Mouse (Mus musculus): ENCODE results near the gene Cxcl5.

Cxcl5 gene

DNA sequence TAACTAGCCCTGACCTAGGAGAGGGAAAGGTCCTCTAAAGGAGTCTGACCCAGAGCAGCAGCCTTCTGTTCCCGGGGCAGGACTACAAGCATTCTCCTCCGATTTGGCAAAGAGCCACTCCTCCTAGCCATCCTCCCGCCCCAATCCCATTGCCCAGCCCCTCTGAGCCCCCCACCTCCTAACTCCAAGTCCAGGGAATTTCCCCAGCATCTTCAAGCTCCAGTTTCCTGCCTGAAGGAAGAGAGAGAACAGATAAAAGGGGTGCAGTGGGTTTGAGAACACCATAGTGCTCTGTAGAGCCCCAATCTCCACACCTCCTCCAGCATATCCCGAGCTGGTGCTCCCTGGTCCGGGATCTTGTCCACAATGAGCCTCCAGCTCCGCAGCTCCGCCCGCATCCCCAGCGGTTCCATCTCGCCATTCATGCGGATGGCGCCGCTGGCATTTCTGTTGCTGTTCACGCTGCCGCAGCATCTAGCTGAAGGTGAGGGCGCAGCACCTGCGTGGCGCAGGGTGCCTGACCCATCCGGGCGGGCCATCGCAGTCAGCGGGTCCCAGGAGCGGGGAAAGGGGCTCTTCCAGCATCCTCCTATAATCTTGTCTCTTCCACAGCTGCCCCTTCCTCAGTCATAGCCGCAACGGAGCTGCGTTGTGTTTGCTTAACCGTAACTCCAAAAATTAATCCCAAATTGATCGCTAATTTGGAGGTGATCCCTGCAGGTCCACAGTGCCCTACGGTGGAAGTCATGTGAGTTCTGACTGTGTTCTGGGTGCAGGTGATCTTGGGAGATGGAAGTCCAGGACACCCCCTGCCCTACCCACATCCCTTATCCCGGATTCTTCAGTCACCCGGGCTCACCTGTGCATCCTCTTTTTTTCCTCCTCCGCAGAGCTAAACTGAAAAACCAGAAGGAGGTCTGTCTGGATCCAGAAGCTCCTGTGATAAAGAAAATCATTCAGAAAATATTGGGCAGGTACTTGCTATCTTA is at the start of gene Cxcl5:
Cxcl5 (plus strand) TSS at position 284 of the 989 bp plus-strand sequence.
- no peak for DNase-seq (ENCODE audit: low spot score)

DNA sequence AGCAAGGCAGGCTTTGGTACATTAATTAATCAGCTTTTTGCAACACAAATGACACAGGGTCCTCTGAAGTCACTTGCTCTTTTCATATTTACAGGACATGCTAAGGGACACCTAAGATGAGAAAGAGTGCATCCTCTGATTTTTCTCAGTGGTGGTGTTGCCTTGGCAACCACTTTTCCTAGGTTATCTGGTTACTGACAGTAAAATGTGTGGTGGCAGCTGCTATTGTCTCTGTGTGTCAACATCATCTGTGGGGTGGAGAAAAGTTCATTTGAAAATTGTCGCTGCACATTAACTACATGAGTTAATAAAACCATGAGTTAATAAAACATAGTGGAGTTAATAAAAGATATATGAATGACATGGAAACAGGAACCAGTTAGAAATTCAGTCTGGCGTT is 47.8 kb upstream of the Cxcl5 start:
- no peak for DNase-seq (ENCODE audit: low spot score)

- DNase-seq (ENCODE audit: low spot score): no peak
Measured at GRCm38 (mm10) chr5:90717937-90718336, 41.2 kb upstream of the Cxcl5 start.

DNA sequence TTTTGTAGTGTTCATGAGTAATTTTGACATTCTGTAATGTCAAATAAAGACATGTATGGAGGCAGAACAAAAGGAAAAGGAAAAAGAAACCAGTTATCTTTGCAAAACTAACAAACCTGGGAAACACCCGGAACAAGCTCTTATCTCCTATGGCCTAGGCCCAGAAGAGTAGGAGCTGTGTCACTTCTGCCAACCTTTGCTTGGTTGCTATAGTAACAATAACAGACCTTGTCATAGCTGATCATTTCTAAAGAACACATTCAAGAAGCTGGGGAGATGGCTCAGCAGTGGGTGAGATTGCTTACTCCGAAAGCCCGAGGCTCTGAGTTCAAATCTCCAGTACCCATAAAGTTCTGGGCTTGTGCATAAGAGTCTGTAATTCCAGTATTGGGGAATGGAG is 36.5 kb upstream of the Cxcl5 start:
- no peak for DNase-seq (ENCODE audit: low spot score)

DNA sequence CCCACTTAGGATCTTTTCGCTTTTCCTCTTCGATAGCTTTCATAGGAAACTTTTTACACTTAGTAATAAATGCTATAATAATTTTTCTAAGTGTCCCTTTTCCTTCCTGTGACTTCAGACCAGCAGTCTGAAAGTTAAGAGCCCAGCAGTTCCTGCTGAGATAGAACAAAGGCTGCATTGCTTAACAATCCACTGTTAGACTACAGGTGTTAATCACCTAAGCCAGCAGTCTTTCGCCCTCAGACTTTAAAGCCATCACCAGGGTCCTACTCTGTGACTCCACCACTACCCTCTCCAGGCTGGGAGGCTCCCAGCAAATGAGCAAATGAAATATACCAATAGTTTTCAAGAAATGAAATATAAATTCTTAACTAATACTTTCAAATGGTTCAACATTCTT is 30.9 kb upstream of the Cxcl5 start:
- DNase-seq (ENCODE audit: low spot score): no peak

- no peak for DNase-seq (ENCODE audit: low spot score)
Measured at GRCm38 (mm10) chr5:90731480-90731879, 27.7 kb upstream of the Cxcl5 start.

- peak; percentile 6 for DNase-seq (ENCODE audit: low spot score)
Measured at GRCm38 (mm10) chr5:90742029-90742428, 17.1 kb upstream of the Cxcl5 start.

DNA sequence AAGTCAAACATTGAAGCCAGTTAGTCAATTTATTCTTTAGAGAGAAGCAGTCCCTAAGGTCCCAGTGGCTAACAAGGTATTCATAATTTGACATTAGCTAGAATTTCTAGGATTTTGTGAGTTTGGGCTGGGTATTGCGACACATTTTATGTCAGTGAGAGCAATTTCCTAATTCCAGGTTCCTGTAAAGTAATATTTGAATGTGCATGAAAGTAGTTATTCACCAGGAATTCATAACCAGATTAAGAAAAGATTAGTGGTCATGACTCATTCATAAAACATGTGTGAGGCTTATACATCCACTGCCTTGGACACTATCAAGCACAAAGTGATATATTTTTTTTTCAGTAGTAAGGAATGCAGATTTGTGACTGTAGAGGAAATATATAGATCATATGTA is 5.2 kb upstream of the Cxcl5 start:
- no peak for DNase-seq (ENCODE audit: low spot score)

- DNase-seq (ENCODE audit: low spot score): no peak
Measured at GRCm38 (mm10) chr5:90758020-90758605, 1.0 kb upstream of the Cxcl5 start.

- no peak for DNase-seq (ENCODE audit: low spot score)
Measured at GRCm38 (mm10) chr5:90760303-90760702, 1.1 kb downstream of the Cxcl5 start.

DNA sequence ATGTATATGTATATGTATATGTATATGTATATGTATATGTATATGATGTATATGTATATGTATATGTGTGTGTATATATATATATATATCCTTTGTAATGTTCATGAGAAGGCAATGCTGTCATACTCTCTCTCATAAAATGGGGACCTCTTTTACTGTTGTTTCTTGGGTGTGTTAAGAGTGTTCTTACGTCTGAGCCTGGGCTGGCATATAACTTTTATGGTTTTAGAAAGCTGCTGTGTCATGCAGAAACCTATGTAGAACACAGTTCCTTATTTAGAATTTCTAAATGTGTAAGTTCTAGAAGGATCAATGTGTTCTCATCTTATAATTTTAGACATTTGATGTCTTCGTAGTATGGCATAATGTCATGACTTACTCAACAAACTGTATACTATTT is 1.7 kb downstream of the Cxcl5 start:
- no peak for DNase-seq (ENCODE audit: low spot score)

DNA sequence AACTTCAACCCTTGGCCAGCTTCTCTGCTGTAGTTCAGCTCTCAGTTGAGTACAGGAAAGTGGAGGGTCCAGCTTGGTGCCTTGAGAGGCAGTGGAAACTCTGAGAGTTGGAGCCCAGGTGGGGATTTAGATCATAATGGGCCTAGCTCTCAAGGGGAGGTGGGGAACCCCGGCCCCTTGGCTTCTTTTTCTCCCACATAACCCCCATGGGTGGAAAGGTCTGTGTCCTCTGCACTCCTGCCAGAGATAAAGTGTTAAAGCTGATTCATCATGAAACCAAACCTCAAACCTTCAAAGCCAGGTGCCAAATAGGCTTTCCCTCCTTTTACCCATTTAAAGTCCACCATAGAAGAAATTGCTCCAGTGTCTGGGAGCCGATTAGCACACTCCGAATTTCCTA is 2.7 kb downstream of the Cxcl5 start:
- no peak for DNase-seq (ENCODE audit: low spot score)

DNA sequence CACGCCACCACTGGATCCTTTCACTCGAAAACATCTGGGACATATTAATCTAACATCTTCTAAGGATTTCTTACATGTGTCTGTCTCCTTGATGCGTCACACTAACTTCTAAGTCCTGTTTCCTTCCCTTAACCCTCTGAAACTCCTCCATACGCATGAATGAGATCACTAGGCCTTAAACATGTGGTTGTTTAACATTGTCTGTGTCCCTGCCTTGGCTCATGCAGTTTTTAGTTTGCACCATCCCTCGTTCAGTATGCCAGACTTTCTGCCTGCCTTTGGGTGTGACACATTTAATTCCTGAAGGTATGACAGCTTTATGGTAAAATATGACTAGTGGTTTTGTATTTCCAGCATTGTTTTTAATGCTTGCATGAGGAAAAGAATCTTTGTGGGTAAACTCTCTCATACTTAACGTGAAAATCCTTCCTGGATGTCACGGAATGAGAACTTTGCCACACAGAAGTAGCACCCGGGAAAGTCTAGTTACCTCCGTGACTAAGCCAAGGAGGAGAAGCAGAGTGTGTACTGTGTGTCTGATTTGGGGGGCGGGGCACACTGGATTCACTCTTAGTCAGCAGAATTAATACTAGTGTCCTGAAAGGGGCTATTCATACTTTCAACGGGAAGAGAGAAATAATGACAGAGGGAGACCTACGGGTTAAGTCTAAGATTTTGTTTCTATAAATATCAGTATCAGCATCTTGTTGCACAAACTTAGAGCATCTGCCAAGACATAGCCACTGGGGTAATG is 4.9 kb downstream of the Cxcl5 start:
- no peak for DNase-seq (ENCODE audit: low spot score)

GRCm38 (mm10) chr5:90765821-90766606 is 6.9 kb downstream of the Cxcl5 start:
- DNase-seq (ENCODE audit: low spot score): no peak

GRCm38 (mm10) chr5:90768218-90768617 is 9.1 kb downstream of the Cxcl5 start, which contains the start of gene Ppbp:
Gene Ppbp (plus strand): TSS chr5:90768518.
- DNase-seq (ENCODE audit: low spot score): no peak

GRCm38 (mm10) chr5:90771369-90771768 is 12.2 kb downstream of the Cxcl5 start:
- no peak for DNase-seq (ENCODE audit: low spot score)

DNA sequence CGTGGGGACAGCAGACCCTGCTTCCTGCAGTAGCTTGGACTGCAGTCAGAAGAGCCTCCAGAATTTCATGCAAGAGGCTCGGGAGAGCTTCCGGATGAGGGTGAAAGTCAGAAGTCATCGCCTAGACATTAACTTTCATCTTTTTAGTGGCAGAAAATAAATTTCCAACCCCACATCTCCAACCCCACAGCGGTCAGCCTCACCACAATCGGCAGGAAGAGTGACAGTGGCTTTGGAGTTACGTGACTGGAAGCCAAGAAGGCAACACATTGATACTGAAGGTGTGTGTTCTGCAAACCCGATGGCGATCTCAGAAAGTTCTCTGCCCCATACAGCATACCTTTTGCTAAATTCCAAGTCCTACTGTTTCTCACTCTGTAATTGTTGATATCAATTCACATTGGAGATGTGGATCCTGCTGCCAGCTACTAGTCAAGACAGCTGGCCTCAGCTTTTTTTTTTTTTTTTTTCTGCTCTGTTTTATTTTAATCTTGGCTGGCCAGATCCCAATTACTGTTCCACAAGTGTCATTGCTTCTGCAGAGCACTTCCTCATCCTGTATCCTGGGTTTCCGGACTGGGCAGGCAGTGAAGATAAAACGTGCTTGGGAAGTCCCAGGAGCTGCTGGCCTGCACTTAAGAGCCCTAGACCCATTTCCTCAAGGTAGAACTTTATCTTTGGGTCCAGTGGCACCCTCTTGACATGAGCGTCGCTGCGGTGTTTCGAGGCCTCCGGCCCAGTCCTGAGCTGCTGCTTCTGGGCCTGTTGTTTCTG is 12.9 kb downstream of the Cxcl5 start, which contains the start of gene Pf4:
Pf4 (plus strand) TSS at position 556 of the 774 bp plus-strand sequence.
- DNase-seq (ENCODE audit: low spot score): no peak

DNA sequence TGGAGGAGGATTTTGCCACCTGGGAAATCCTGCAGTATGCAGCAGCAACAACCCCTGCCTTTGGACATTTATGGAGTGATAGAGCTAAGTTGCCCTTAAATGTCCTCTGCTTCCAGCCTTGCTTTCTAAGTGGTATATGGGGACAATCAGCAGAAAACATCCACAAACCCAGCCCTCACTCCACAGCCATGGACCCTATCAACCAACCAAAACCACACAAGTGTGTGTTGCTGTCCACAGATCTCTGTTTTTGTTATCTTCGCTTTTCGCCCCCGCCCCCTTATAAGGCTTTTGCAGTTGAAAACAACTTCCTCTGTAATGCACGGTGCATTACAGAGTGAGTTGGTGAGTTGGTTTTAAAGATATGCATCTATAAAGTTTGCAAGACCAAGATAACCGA is 16.4 kb downstream of the Cxcl5 start:
- DNase-seq (ENCODE audit: low spot score): no peak

DNA sequence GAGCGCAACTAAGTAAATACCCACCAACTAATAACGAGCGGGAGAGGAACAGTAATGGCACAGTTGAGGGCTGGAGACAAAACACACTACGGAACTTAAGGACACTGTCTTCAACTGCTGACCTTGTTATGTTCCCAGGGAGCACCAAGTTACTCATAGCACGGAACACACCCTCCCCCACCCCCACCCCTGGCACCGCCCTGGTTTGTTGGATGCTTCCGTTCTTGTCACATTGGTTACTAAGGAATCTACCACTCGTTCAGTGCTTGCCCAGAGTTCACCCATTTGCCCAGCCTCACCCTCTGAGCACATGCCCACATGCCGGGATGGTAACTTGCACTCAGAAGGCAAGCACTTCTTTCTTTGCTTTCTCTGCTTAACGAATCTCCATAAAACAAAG is 18.5 kb downstream of the Cxcl5 start:
- no peak for DNase-seq (ENCODE audit: low spot score)

DNA sequence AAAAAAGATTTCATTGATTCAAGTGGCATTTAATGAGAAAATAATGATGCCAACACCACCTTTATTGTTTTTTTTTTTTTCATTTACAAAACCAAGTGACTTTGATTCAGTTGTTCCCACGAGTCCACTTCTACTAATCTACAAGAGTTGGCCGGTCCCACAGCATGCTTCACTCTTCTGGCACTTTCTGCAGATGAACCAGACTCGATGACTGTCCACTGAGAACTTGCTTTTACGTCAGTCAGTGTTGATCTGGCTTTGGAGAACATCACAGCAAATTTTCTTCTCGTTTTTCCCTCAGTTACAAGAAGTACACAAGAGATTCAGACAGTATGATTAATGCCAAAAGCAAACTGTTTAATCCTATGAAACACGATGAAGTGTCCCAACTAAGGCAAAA is 19.7 kb downstream of the Cxcl5 start:
- DNase-seq (ENCODE audit: low spot score): no peak

DNA sequence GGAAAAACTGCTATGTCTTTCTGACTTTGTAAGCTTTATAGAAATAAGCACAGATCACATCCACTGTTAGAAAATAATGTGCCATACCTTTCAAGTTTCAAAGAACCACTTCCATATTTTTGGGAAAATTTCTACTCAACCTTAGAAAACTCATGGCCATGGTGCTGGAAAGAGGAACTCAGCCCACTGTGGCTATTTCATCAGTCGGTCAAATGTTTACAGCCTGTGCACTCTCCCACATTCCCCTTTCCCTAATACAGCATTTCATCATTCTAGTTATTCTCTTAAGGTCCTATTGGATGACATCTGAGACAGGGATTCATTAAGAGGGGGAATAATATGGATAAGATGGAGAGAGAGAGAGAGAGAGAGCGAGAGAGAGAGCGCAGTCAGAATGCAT is 24.5 kb downstream of the Cxcl5 start:
- DNase-seq (ENCODE audit: low spot score): no peak
